In genomic region chr14:75284193-75284915, GRCm38 (mm10) we compare ENCODE assay signal across 8 mouse cellular contexts. TPM values are rescaled to one million over a fixed set of nuclear protein-coding genes. Genes with fewer than 3 reads are reported as not detected.
DNase-seq lines count a peak whose midpoint lies in the region; ATAC-seq and TF ChIP-seq lines count a peak whose summit lies in the region.

Zc3h13 (plus strand) TSS chr14:75284373.

- TF ChIP-seq CTCF in bone marrow macrophage, adult 2 months (IDR thresholded peaks at IDR 0.05; ENCODE audit: low read depth, low read length) = no peak
- no peak for TF ChIP-seq CTCF in embryonic fibroblast, embryonic 13.5 days (IDR thresholded peaks at IDR 0.05; ENCODE audit: borderline replicate concordance, insufficient read depth, low read length)

- H3K4me1 ChIP-seq in bone marrow macrophage, adult 2 months (ENCODE audit: control insufficient read depth, insufficient read depth, low read length) = 0 out of 2 replicates have a peak, but pooled peaks cover 2% of the 10 kb centered on the region
- peaks cover 4% of the 10 kb centered on the region for H3K4me1 ChIP-seq in embryonic fibroblast, embryonic 13.5 days (ENCODE audit: control insufficient read depth, insufficient read depth, low read length)
- peaks cover 6% of the 10 kb centered on the region; the same call in 1 of the 2 replicates for H3K4me1 ChIP-seq in kidney, embryonic 14.5 days (ENCODE audit: control insufficient read depth, insufficient read depth, low read length)
- peaks cover 12% of the 10 kb centered on the region; the same call in 1 of the 2 replicates for H3K4me1 ChIP-seq in limb, embryonic 15.5 days

- no peaks in the 10 kb centered on the region for H3K36me3 ChIP-seq in kidney, embryonic 14.5 days (ENCODE audit: control insufficient read depth, insufficient read depth, low read length)
- no peaks in the 10 kb centered on the region for H3K36me3 ChIP-seq in limb, embryonic 15.5 days

- H3K27me3 ChIP-seq in kidney, embryonic 14.5 days (ENCODE audit: control insufficient read depth, insufficient read depth, low read length) = no peaks in the 10 kb centered on the region
- peaks cover 6% of the 10 kb centered on the region; the same call in 1 of the 2 replicates for H3K27me3 ChIP-seq in limb, embryonic 15.5 days

- peak within 1 kb of the TSS; percentile 90 for H3K9ac ChIP-seq in kidney, embryonic 14.5 days (ENCODE audit: low read depth, low read length)
- H3K9ac ChIP-seq in limb, embryonic 15.5 days = peak within 1 kb of the TSS; percentile 95

- H3K4me3 ChIP-seq in bone marrow macrophage, adult 2 months (ENCODE audit: insufficient read depth, low read length) = peak within 1 kb of the TSS; percentile 88
- H3K4me3 ChIP-seq in embryonic fibroblast, embryonic 13.5 days (ENCODE audit: insufficient read depth, low read length) = peak within 1 kb of the TSS; percentile 100
- peak within 1 kb of the TSS; percentile 100 for H3K4me3 ChIP-seq in kidney, embryonic 14.5 days (ENCODE audit: low read length)
- H3K4me3 ChIP-seq in limb, embryonic 15.5 days = peak within 1 kb of the TSS; percentile 100

- no peaks in the 10 kb centered on the region for H3K9me3 ChIP-seq in kidney, embryonic 14.5 days (ENCODE audit: control insufficient read depth, low read length)
- no peaks in the 10 kb centered on the region for H3K9me3 ChIP-seq in limb, embryonic 15.5 days

- DNase-seq in A20 (ENCODE audit: low read depth, low spot score) = peak; percentile 97
- DNase-seq in heart, adult 9 months (ENCODE audit: low spot score in 2 of 2) = peak; percentile 89 to 94
- DNase-seq in monocyte, adult 2 months (ENCODE audit: low read depth in 1 of 2, low spot score in 2 of 2) = peak; percentile 83 to 94
- peak; percentile 92 to 94 for DNase-seq in spleen, postnatal 36 days (ENCODE audit: low spot score in 2 of 2)

- peak within 1 kb of the TSS; percentile 53 for H3K27ac ChIP-seq in bone marrow macrophage, adult 2 months (ENCODE audit: insufficient read depth, low read depth, low read length)
- H3K27ac ChIP-seq in embryonic fibroblast, embryonic 13.5 days (ENCODE audit: insufficient read depth, low read length) = peak within 1 kb of the TSS; percentile 38; the same call in 1 of the 2 replicates
- peak within 1 kb of the TSS; percentile 78 for H3K27ac ChIP-seq in kidney, embryonic 14.5 days (ENCODE audit: low read depth, low read length)
- peak within 1 kb of the TSS; percentile 87 for H3K27ac ChIP-seq in limb, embryonic 15.5 days

- peak; percentile 51; the same call in 1 of the 2 replicates for TF ChIP-seq POLR2A in bone marrow macrophage, adult 2 months (IDR thresholded peaks at IDR 0.05; ENCODE audit: borderline replicate concordance, low read depth, low read length)
- peak; percentile 98 for TF ChIP-seq POLR2A in embryonic fibroblast, embryonic 13.5 days (IDR thresholded peaks at IDR 0.05; ENCODE audit: low read depth, low read length)

- under 1% methylated on average over 58 of the region's 61 CpGs for WGBS in kidney, embryonic 14.5 days
- under 1% methylated on average over 61 of the region's 61 CpGs for WGBS in limb, embryonic 15.5 days

- H3K4me2 ChIP-seq in kidney, embryonic 14.5 days (replicated peaks; ENCODE audit: low read depth, low read length) = peak within 1 kb of the TSS; percentile 74
- H3K4me2 ChIP-seq in limb, embryonic 15.5 days = peak within 1 kb of the TSS; percentile 69

- ATAC-seq in kidney, embryonic 14.5 days (ENCODE audit: low FRiP score, low TSS enrichment) = peak; percentile 97
- peak; percentile 96 for ATAC-seq in limb, embryonic 15.5 days (ENCODE audit: insufficient number of reproducible peaks, low FRiP score, low TSS enrichment, low read depth)

RNA-seq across cellular contexts. Expression of gene Zc3h13, which starts in this region (rescaled TPM):
- polyA plus RNA-seq in bone marrow macrophage, adult 2 months (2012; ENCODE audit: insufficient read depth, insufficient read length, missing spikeins) = 20.7 and 20.9 TPM in 2 replicates
- 24.0 and 24.9 TPM in 2 replicates for polyA plus RNA-seq in embryonic fibroblast, embryonic 13.5 days (2011; ENCODE audit: insufficient read length, low read depth, missing spikeins)
- 32.4 and 40.2 TPM in 2 replicates for polyA plus RNA-seq in kidney, embryonic 14.5 days (2014; fragmentation: Nextera tagmentation; extraction: Ambion mirVana)
- 33.5 and 36.3 TPM in 2 replicates for polyA plus RNA-seq in limb, embryonic 15.5 days (2015; fragmentation: Nextera tagmentation; extraction: Ambion mirVana)

Comparison
In these comparisons a context has a peak if more than half of its experiments do, and no peak if none do; other contexts are left out.
1. Peak in every context shown above with its lines: DNase-seq, ATAC-seq, H3K4me3 ChIP-seq and H3K27ac ChIP-seq.